Mouse (Mus musculus): ENCODE results near the gene Otud7a.

DNA sequence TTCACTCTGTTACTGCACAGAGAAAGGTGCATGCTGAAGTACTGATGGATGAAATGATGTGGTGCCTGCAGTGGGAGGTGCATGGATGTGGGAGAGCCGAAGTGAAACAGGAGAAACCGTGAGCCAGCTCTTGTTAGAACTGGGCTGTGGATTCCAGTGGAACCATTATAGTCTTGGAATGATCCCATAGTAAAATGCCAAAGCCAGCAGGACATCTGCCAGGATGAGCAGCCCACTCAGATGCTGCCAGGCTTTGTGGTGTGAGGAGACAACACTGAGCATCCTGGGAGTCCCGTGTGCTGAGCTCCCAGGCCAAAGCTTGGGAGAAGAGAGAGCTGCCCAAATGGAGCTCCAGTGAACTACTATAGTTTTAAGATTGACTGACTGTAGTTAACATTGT is 220.9 kb downstream of the Otud7a start:
- TF ChIP-seq CTCF (IDR thresholded peaks at IDR 0.05; ENCODE audit: low read depth) = no peak
- no peak for TF ChIP-seq EP300 (IDR thresholded peaks at IDR 0.05; ENCODE audit: low read depth)

All from liver, postnatal 0 days (tissue).